15 mouse cellular contexts compared by ENCODE assay signal in genomic region chr15:77265318-77265717, GRCm38 (mm10). TPM values are rescaled to one million over a fixed set of nuclear protein-coding genes. Genes with fewer than 3 reads are reported as not detected.
A peak's percentile ranks its signal among the peaks of the same experiment; 100 is the strongest.
DNase-seq lines count a peak whose midpoint lies in the region; ATAC-seq and TF ChIP-seq lines count a peak whose summit lies in the region.
"Had no signal": no experiment of that assay in that cellular context is flagged by ENCODE, and none has a peak within 500 bp of the region (broad histone marks: within the 10 kb centered on the region; RNA-seq: fewer than 3 reads in every experiment).

No protein-coding gene starts in this region.

- no peaks in the 10 kb centered on the region for H3K36me3 ChIP-seq in heart, embryonic 11.5 days (ENCODE audit: control insufficient read depth, insufficient read depth, low read length)
- H3K36me3 ChIP-seq in kidney, embryonic 14.5 days (ENCODE audit: control insufficient read depth, insufficient read depth, low read length): no peaks in the 10 kb centered on the region
- no peaks in the 10 kb centered on the region for H3K36me3 ChIP-seq in neural tube, embryonic 13.5 days
- H3K36me3 ChIP-seq: embryonic facial prominence, embryonic 12.5 days; G1E; limb, embryonic 12.5 days had no signal

- 21% methylated on average over 4 of the region's 4 CpGs for WGBS in heart, embryonic 11.5 days (ENCODE audit: insufficient replicate concordance)
- 18% methylated on average over 4 of the region's 4 CpGs for WGBS in kidney, embryonic 14.5 days
- 49% methylated on average over 4 of the region's 4 CpGs for WGBS in neural tube, embryonic 13.5 days

- no peak for ATAC-seq in heart, embryonic 11.5 days (replicated peaks; ENCODE audit: insufficient number of reproducible peaks, low FRiP score, low TSS enrichment)
- peak; percentile 64; the same call in 1 of the 2 replicates for ATAC-seq in kidney, embryonic 14.5 days (ENCODE audit: low FRiP score, low TSS enrichment)
- no peak for ATAC-seq in neural tube, embryonic 13.5 days (ENCODE audit: low read depth)

- no peak for DNase-seq in heart, adult 8-10 months (ENCODE audit: low spot score)
- DNase-seq in kidney, postnatal 25 days: no peak
- no peak for DNase-seq in frontal cortex, adult 2 months (ENCODE audit: extremely low spot score in 1 of 2, low spot score in 1 of 2)
- DNase-seq: cerebellum, adult 18-20 months; gastrocnemius, postnatal 10 days; kidney, postnatal 10 days; lung, adult 18-20 months; thymus, adult 2 months had no signal

- H3K4me3 ChIP-seq in heart, embryonic 11.5 days (ENCODE audit: low read depth, low read length): no peak overlapping the region
- H3K4me3 ChIP-seq in kidney, embryonic 14.5 days (ENCODE audit: low read length): no peak overlapping the region
- no peak overlapping the region for H3K4me3 ChIP-seq in cortical plate, adult 2 months (ENCODE audit: insufficient read depth, low read length)
- H3K4me3 ChIP-seq in neural tube, embryonic 13.5 days: no peak overlapping the region
- H3K4me3 ChIP-seq: embryonic facial prominence, embryonic 12.5 days; limb, embryonic 12.5 days had no signal

- H3K9me3 ChIP-seq in heart, embryonic 11.5 days (replicated peaks; ENCODE audit: control insufficient read depth, low read length): no peaks in the 10 kb centered on the region
- H3K9me3 ChIP-seq in kidney, embryonic 14.5 days (ENCODE audit: control insufficient read depth, low read length): no peaks in the 10 kb centered on the region
- no peaks in the 10 kb centered on the region for H3K9me3 ChIP-seq in neural tube, embryonic 13.5 days
- H3K9me3 ChIP-seq: embryonic facial prominence, embryonic 12.5 days; G1E; limb, embryonic 12.5 days had no signal

- peak overlapping the region; percentile 35; the same call in 1 of the 2 replicates for H3K27ac ChIP-seq in heart, embryonic 11.5 days (ENCODE audit: low read depth, low read length)
- H3K27ac ChIP-seq in kidney, embryonic 14.5 days (ENCODE audit: low read depth, low read length): no peak overlapping the region
- peak overlapping the region; percentile 49 for H3K27ac ChIP-seq in cortical plate, adult 2 months (ENCODE audit: insufficient read depth, low read length)
- peak overlapping the region; percentile 38 for H3K27ac ChIP-seq in neural tube, embryonic 13.5 days (replicated peaks)
- H3K27ac ChIP-seq: embryonic facial prominence, embryonic 12.5 days; limb, embryonic 12.5 days had no signal

- no peaks in the 10 kb centered on the region for H3K27me3 ChIP-seq in heart, embryonic 11.5 days (ENCODE audit: control insufficient read depth, insufficient read depth, low read length)
- H3K27me3 ChIP-seq in kidney, embryonic 14.5 days (ENCODE audit: control insufficient read depth, insufficient read depth, low read length): no peaks in the 10 kb centered on the region
- no peaks in the 10 kb centered on the region for H3K27me3 ChIP-seq in neural tube, embryonic 13.5 days
- H3K27me3 ChIP-seq: embryonic facial prominence, embryonic 12.5 days; limb, embryonic 12.5 days had no signal

- no peak for TF ChIP-seq CTCF in cortical plate, adult 2 months (IDR thresholded peaks at IDR 0.05; ENCODE audit: extremely low read depth, insufficient read depth, low read length)

- H3K4me2 ChIP-seq in heart, embryonic 11.5 days: peak overlapping the region; percentile 22
- H3K4me2 ChIP-seq in kidney, embryonic 14.5 days (replicated peaks; ENCODE audit: low read depth, low read length): no peak overlapping the region
- no peak overlapping the region for H3K4me2 ChIP-seq in neural tube, embryonic 13.5 days
- H3K4me2 ChIP-seq: embryonic facial prominence, embryonic 12.5 days; limb, embryonic 12.5 days had no signal

- no peak overlapping the region for H3K9ac ChIP-seq in heart, embryonic 11.5 days (ENCODE audit: low read depth, low read length)
- no peak overlapping the region for H3K9ac ChIP-seq in kidney, embryonic 14.5 days (ENCODE audit: low read depth, low read length)
- H3K9ac ChIP-seq in neural tube, embryonic 13.5 days: no peak overlapping the region
- H3K9ac ChIP-seq: embryonic facial prominence, embryonic 12.5 days; limb, embryonic 12.5 days had no signal

- no peak for TF ChIP-seq POLR2A in cortical plate, adult 2 months (IDR thresholded peaks at IDR 0.05; ENCODE audit: extremely low read depth, insufficient read depth, low read length)

- peaks cover 27% of the 10 kb centered on the region for H3K4me1 ChIP-seq in heart, embryonic 11.5 days (ENCODE audit: control insufficient read depth, insufficient read depth, low read length)
- peaks cover 14% of the 10 kb centered on the region; the same call in 1 of the 2 replicates for H3K4me1 ChIP-seq in kidney, embryonic 14.5 days (ENCODE audit: control insufficient read depth, insufficient read depth, low read length)
- peaks cover 8% of the 10 kb centered on the region for H3K4me1 ChIP-seq in cortical plate, adult 2 months (ENCODE audit: control insufficient read depth, insufficient read depth, low read length)
- peaks cover 27% of the 10 kb centered on the region for H3K4me1 ChIP-seq in neural tube, embryonic 13.5 days (replicated peaks)

RNA-seq across cellular contexts. Expression of gene Rbfox2, which starts 41.5 kb away (rescaled TPM):
- polyA plus RNA-seq in heart, embryonic 11.5 days (2014; fragmentation: Nextera tagmentation; extraction: Ambion mirVana): 81.1 and 81.5 TPM in 2 replicates
- 100 to 1,000 TPM in 2 of 4 experiments, 10 to 100 TPM in 2; 87.6 to 108 (median 101) TPM for total RNA-seq in heart, adult 8-10 months (2022)
- polyA plus RNA-seq in kidney, embryonic 14.5 days (2014; fragmentation: Nextera tagmentation; extraction: Ambion mirVana): 57.6 and 64.6 TPM in 2 replicates
- 193 and 203 TPM in 2 replicates for polyA plus RNA-seq in cortical plate, adult 2 months (2012; rRNA removed)
- 136 and 156 TPM in 2 replicates for polyA plus RNA-seq in neural tube, embryonic 13.5 days (2015; fragmentation: Nextera tagmentation; extraction: Ambion mirVana)
- 200 and 212 TPM in 2 replicates for polyA plus RNA-seq in frontal cortex, adult 2 months (2012; rRNA removed)
